Mouse (Mus musculus) CH12.LX (cell line): ENCODE data around the gene Elovl6. TPM values are rescaled to one million over a fixed set of nuclear protein-coding genes. Genes with fewer than 3 reads are reported as not detected.

ENCODE experiments used
- DNase-seq: peaks from one replicate; pipeline ENCODE4 v3.0.0-alpha.2; 2013; ENCODE audit errors: extremely low read depth
- H3K27ac ChIP-seq: 2 replicates; pipeline ENCODE4 v1.5.1; 2012; ENCODE audit warnings: low read depth, mild to moderate bottlenecking, control low read depth, moderate library complexity; ENCODE audit not compliant: insufficient read depth
- H3K27me3 ChIP-seq: replicated peaks from 2 replicates; pipeline ENCODE3; 2012; ENCODE audit warnings: inconsistent platforms
- H3K36me3 ChIP-seq, 2 experiments: replicated peaks in 1 of 2; 2 replicates each; pipeline versions ENCODE3 to v1.6.1; 2012; ENCODE audit warnings: inconsistent platforms in 1 of 2, low read length in 1 of 2, mild to moderate bottlenecking in 1 of 2, mixed read lengths in 1 of 2, moderate library complexity in 1 of 2; ENCODE audit not compliant: control insufficient read depth in 1 of 2, insufficient read depth in 1 of 2
- H3K4me1 ChIP-seq, 2 experiments: 2 replicates each; pipeline ENCODE4 v1.6.1; 2012; ENCODE audit warnings: inconsistent platforms in 1 of 2, moderate library complexity in 1 of 2; ENCODE audit not compliant: insufficient read depth in 2 of 2, control insufficient read depth in 1 of 2
- H3K4me2 ChIP-seq: 2 replicates; pipeline ENCODE4 v1.6.1; 2012; ENCODE audit warnings: low read depth, mild to moderate bottlenecking, control low read depth; ENCODE audit not compliant: poor library complexity, insufficient read depth, severe bottlenecking
- H3K4me3 ChIP-seq, 3 experiments: fragments of 150-350 bp in 1 of 3; sonication (generic) in 1 of 3; replicated peaks in 1 of 3; 2 replicates each; pipeline versions ENCODE3 to v1.5.1; 2011 to 2012; ENCODE audit warnings: low read depth in 2 of 3, low read length in 2 of 3, mild to moderate bottlenecking in 2 of 3, moderate library complexity in 2 of 3, control low read depth in 1 of 3, improper control_type of control experiment in 1 of 3, inconsistent platforms in 1 of 3, mixed read lengths in 1 of 3; ENCODE audit not compliant: poor library complexity in 1 of 3
- H3K79me2 ChIP-seq: replicated peaks from 2 replicates; pipeline ENCODE4 v1.6.1; 2012; ENCODE audit warnings: mild to moderate bottlenecking, moderate library complexity; ENCODE audit not compliant: control insufficient read depth, poor library complexity, insufficient read depth, severe bottlenecking; ENCODE audit errors: extremely low read depth
- H3K9ac ChIP-seq: 2 replicates; pipeline ENCODE4 v1.6.1; 2012; ENCODE audit warnings: low read depth, mild to moderate bottlenecking, control low read depth, moderate library complexity; ENCODE audit not compliant: insufficient read depth
- H3K9me3 ChIP-seq: replicated peaks from 2 replicates; pipeline ENCODE3; 2012; ENCODE audit warnings: low read length, inconsistent platforms, mixed read lengths
- BHLHE40 ChIP-seq: IDR thresholded peaks from 2 replicates; pipeline ENCODE4 v1.6.1; 2011; ENCODE audit warnings: mild to moderate bottlenecking, low read depth, low read length, improper control_type of control experiment
- CHD1 ChIP-seq: IDR thresholded peaks from 2 replicates; pipeline ENCODE4 v1.6.1; 2012; ENCODE audit warnings: low read depth, low read length, improper control_type of control experiment, inconsistent platforms
- CHD2 ChIP-seq: IDR thresholded peaks from 2 replicates; pipeline ENCODE4 v1.6.1; 2011; ENCODE audit warnings: low read length, improper control_type of control experiment
- CTCF ChIP-seq, 2 experiments: IDR thresholded peaks in 1 of 2; conservative IDR thresholded peaks in 1 of 2; 2 replicates each; pipeline ENCODE4 v1.5.1; 2011 to 2012; ENCODE audit warnings: low read depth in 2 of 2, low read length in 2 of 2, improper control_type of control experiment in 1 of 2, inconsistent platforms in 1 of 2, mild to moderate bottlenecking in 1 of 2, moderate library complexity in 1 of 2
- E2F4 ChIP-seq: IDR thresholded peaks from 2 replicates; pipeline ENCODE4 v1.6.1; 2011; ENCODE audit warnings: low read depth, low read length, improper control_type of control experiment; ENCODE audit not compliant: insufficient replicate concordance
- ELF1 ChIP-seq: IDR thresholded peaks from 2 replicates; pipeline ENCODE4 v1.6.1; 2014; ENCODE audit warnings: low read depth, mild to moderate bottlenecking, inconsistent platforms, low read length, improper control_type of control experiment
- EP300 ChIP-seq: IDR thresholded peaks from 2 replicates; pipeline ENCODE4 v1.6.1; 2011; ENCODE audit warnings: low read length, improper control_type of control experiment
- ETS1 ChIP-seq: conservative IDR thresholded peaks from 2 replicates; pipeline ENCODE4 v1.6.1; 2012; ENCODE audit warnings: low read depth, mild to moderate bottlenecking, inconsistent platforms, low read length, improper control_type of control experiment, moderate library complexity
- GABPA ChIP-seq: IDR thresholded peaks from 2 replicates; pipeline ENCODE4 v1.6.1; 2012; ENCODE audit warnings: low read depth, low read length, improper control_type of control experiment, inconsistent platforms; ENCODE audit not compliant: insufficient replicate concordance
- HCFC1 ChIP-seq: IDR thresholded peaks from 2 replicates; pipeline ENCODE4 v1.6.1; 2012; ENCODE audit warnings: low read depth, mild to moderate bottlenecking, inconsistent platforms, low read length, improper control_type of control experiment
- JUND ChIP-seq: conservative IDR thresholded peaks from 2 replicates; pipeline ENCODE4 v1.6.1; 2011; ENCODE audit warnings: low read depth, low read length, improper control_type of control experiment
- KAT2A ChIP-seq: IDR thresholded peaks from 2 replicates; pipeline ENCODE4 v1.6.1; 2012; ENCODE audit warnings: low read length, improper control_type of control experiment, inconsistent platforms; ENCODE audit not compliant: insufficient replicate concordance
- MAFK ChIP-seq: IDR thresholded peaks from 2 replicates; pipeline ENCODE4 v1.6.1; 2011; ENCODE audit warnings: low read length, improper control_type of control experiment; ENCODE audit not compliant: insufficient replicate concordance
- MAZ ChIP-seq: IDR thresholded peaks from 2 replicates; pipeline ENCODE4 v1.6.1; 2012; ENCODE audit warnings: low read depth, mild to moderate bottlenecking, inconsistent platforms, low read length, improper control_type of control experiment, moderate library complexity
- MEF2A ChIP-seq: IDR thresholded peaks from 2 replicates; pipeline ENCODE4 v1.6.1; 2014; ENCODE audit warnings: low read depth, mild to moderate bottlenecking, inconsistent platforms, low read length, improper control_type of control experiment, borderline replicate concordance
- MYC ChIP-seq: IDR thresholded peaks from 2 replicates; pipeline ENCODE4 v1.6.1; 2011; ENCODE audit warnings: low read depth, mild to moderate bottlenecking, improper control_type of control experiment, low read length
- NELFE ChIP-seq: IDR thresholded peaks from 2 replicates; pipeline ENCODE4 v1.6.1; 2011; ENCODE audit warnings: low read depth, low read length, improper control_type of control experiment
- PAX5 ChIP-seq: IDR thresholded peaks from 2 replicates; pipeline ENCODE4 v1.6.1; 2012; ENCODE audit warnings: low read length, inconsistent platforms, mixed read lengths
- POLR2A ChIP-seq: IDR thresholded peaks from 2 replicates; pipeline ENCODE4 v1.6.1; 2011; ENCODE audit warnings: low read depth, mild to moderate bottlenecking, improper control_type of control experiment, low read length
- RAD21 ChIP-seq: IDR thresholded peaks from 2 replicates; pipeline ENCODE4 v1.6.1; 2011; ENCODE audit warnings: low read depth, mild to moderate bottlenecking, low read length, improper control_type of control experiment, moderate library complexity
- RCOR1 ChIP-seq: conservative IDR thresholded peaks from 2 replicates; pipeline ENCODE4 v1.6.1; 2012; ENCODE audit warnings: low read depth, mild to moderate bottlenecking, inconsistent platforms, low read length, improper control_type of control experiment
- SIN3A ChIP-seq: IDR thresholded peaks from 2 replicates; pipeline ENCODE4 v1.6.1; 2012; ENCODE audit warnings: low read length, improper control_type of control experiment, inconsistent platforms
- TBP ChIP-seq: conservative IDR thresholded peaks from 2 replicates; pipeline ENCODE4 v1.6.1; 2011; ENCODE audit warnings: low read depth, low read length, improper control_type of control experiment
- UBTF ChIP-seq: IDR thresholded peaks from 2 replicates; pipeline ENCODE4 v1.6.1; 2012; ENCODE audit warnings: low read depth, mild to moderate bottlenecking, inconsistent platforms, low read length, improper control_type of control experiment, moderate library complexity
- USF2 ChIP-seq: conservative IDR thresholded peaks from 2 replicates; pipeline ENCODE4 v1.6.1; 2011; ENCODE audit warnings: low read depth, low read length, improper control_type of control experiment
- ZC3H11A ChIP-seq: IDR thresholded peaks from 2 replicates; pipeline ENCODE4 v1.6.1; 2012; ENCODE audit warnings: low read depth, mild to moderate bottlenecking, inconsistent platforms, low read length, improper control_type of control experiment
- ZKSCAN1 ChIP-seq: IDR thresholded peaks from 2 replicates; pipeline ENCODE4 v1.6.1; 2012; ENCODE audit warnings: low read depth, inconsistent platforms, low read length, improper control_type of control experiment, borderline replicate concordance
- ZNF384 ChIP-seq: IDR thresholded peaks from 2 replicates; pipeline ENCODE4 v1.6.1; 2012; ENCODE audit warnings: low read depth, low read length, improper control_type of control experiment, inconsistent platforms
- dilution Hi-C: fragments of 300-500 bp; cut with MboI; formaldehyde crosslinking; loops from 2 replicates; pipeline ENCODE4 v1.14.3; 2020; ENCODE audit warnings: low sequenced_read_pairs; ENCODE audit not compliant: extremely low pct_unique_long_range_greater_than_20kb, extremely low pct_ligation_motif_present
- in situ Hi-C: fragments of 300-500 bp; cut with MboI; formaldehyde crosslinking; loops from 3 replicates; pipeline ENCODE4 v1.14.3; 2019; ENCODE audit warnings: low sequenced_read_pairs, low pct_ligation_motif_present, low pct_unique_long_range_greater_than_20kb, mixed read lengths
- polyA plus RNA-seq: library from polyadenylated mRNA; unstranded; fragments of >175 nt; gene quantifications from 2 replicates; pipeline ENCODE4 v1.2.1, GENCODE M21; 2012; ENCODE audit warnings: low read depth; ENCODE audit not compliant: insufficient read length
- total RNA-seq, 2 experiments: library from RNA; depleted of rRNA; stranded (reverse); fragments of 300-350 nt in 1 of 2; fragments of >200 nt in 1 of 2; gene quantifications; 2 replicates each; pipeline ENCODE4 v1.2.3; 2012 to 2014

Elovl6 gene
- total and polyA plus RNA-seq, 3 experiments: 1.7 to 6.8 (median 6.0) TPM

- TF ChIP-seq ZNF384 (no peak), MYC (no peak), MAZ (no peak), ELF1 (no peak), E2F4 (no peak), POLR2A (no peak), RAD21 (no peak), EP300 (no peak), MAFK (no peak), SIN3A (no peak), TBP (no peak), RCOR1 (no peak), HCFC1 (no peak), GABPA (no peak), MEF2A (no peak), NELFE (no peak), UBTF (no peak), CHD1 (no peak), ETS1 (no peak)
- TF ChIP-seq, all 38 proteins: peak for 0
- H3K79me2 ChIP-seq: no peaks in the 10 kb centered on the region; the same call in 1 of the 2 replicates
- peaks cover 0 to 2% of the 10 kb centered on the region in 2 experiments for H3K36me3 ChIP-seq
- H3K4me3 ChIP-seq: no peak overlapping the region
- H3K4me1 ChIP-seq: peaks cover 0 to 7% of the 10 kb centered on the region in 2 experiments; a peak in 2 of 4 replicates
- dilution Hi-C loops: no loop called here
- H3K4me2 ChIP-seq: no peak overlapping the region
- DNase-seq: no peak
- H3K9me3 ChIP-seq: no peaks in the 10 kb centered on the region
- no peak overlapping the region for H3K27ac ChIP-seq
- no peaks in the 10 kb centered on the region for H3K27me3 ChIP-seq
- no peak overlapping the region for H3K9ac ChIP-seq
- in situ Hi-C loops: no loop called here
Measured at GRCm38 (mm10) chr3:129548760-129549159, 16.6 kb downstream of the Elovl6 start.

GRCm38 (mm10) chr3:129549546-129549945, 17.4 kb downstream of the Elovl6 start:
- TF ChIP-seq KAT2A: no peak
- TF ChIP-seq ETS1: no peak
- no peak for TF ChIP-seq MAZ
- TF ChIP-seq BHLHE40: no peak
- no peak for TF ChIP-seq CHD2
- TF ChIP-seq ZKSCAN1: no peak
- TF ChIP-seq RCOR1: no peak
- TF ChIP-seq ZC3H11A: no peak
- TF ChIP-seq JUND: no peak
- TF ChIP-seq CTCF (conservative IDR thresholded peaks at IDR 0.05 in 1 of 2, IDR thresholded peaks at IDR 0.05 in 1 of 2; ENCODE audit: low read depth in 2 of 2, low read length in 2 of 2): no peak
- TF ChIP-seq PAX5: no peak
- TF ChIP-seq USF2: no peak
- TF ChIP-seq ZNF384: no peak
- no peak for TF ChIP-seq MEF2A
- TF ChIP-seq GABPA: no peak
- Histone ChIP-seq H3K27me3 (no peaks in the 10 kb centered on the region), H3K36me3 (peaks cover 0 to 3% of the 10 kb centered on the region in 2 experiments), H3K9me3 (no peaks in the 10 kb centered on the region), H3K79me2 (no peaks in the 10 kb centered on the region; the same call in 1 of the 2 replicates), H3K4me2 (no peak overlapping the region), H3K4me1 (peaks cover 0 to 7% of the 10 kb centered on the region in 2 experiments; a peak in 2 of 4 replicates), H3K4me3 (no peak overlapping the region), H3K9ac (no peak overlapping the region), H3K27ac (no peak overlapping the region)
- dilution Hi-C loops (no loop called here), in situ Hi-C loops (no loop called here)
- DNase-seq: no peak
